Comparison of ENCODE assay signal across 11 mouse cellular contexts in genomic region chr17:37250544-37250943, GRCm38 (mm10). TPM values are rescaled to one million over a fixed set of nuclear protein-coding genes. Genes with fewer than 3 reads are reported as not detected.
DNase-seq lines count a peak whose midpoint lies in the region; ATAC-seq and TF ChIP-seq lines count a peak whose summit lies in the region.
"Had no signal": no experiment of that assay in that cellular context is flagged by ENCODE, and none has a peak within 500 bp of the region (broad histone marks: within the 10 kb centered on the region; RNA-seq: fewer than 3 reads in every experiment).

No protein-coding gene starts in this region.

- DNase-seq in adrenal gland, adult 2 months = peak; percentile 10
- no peak for DNase-seq in adrenal gland, adult 8-10 months
- DNase-seq in liver, adult 2 months (ENCODE audit: extremely low read depth, low read depth, low spot score) = peak; percentile 27
- no peak for DNase-seq in brain, embryonic 14.5 days (ENCODE audit: low read depth)
- DNase-seq in midbrain, embryonic 14.5 days = no peak

- peak; percentile 66 for TF ChIP-seq CTCF in liver, adult 2 months (IDR thresholded peaks at IDR 0.05; ENCODE audit: low read depth, low read length)
- peak; percentile 40; the same call in 1 of the 2 replicates for TF ChIP-seq CTCF in brain, embryonic 14.5 days (IDR thresholded peaks at IDR 0.05; ENCODE audit: borderline replicate concordance, extremely low read depth, insufficient read depth, insufficient read length)

- H3K9ac ChIP-seq in liver, adult 2 months (ENCODE audit: low read depth, low read length) = no peak overlapping the region
- H3K9ac ChIP-seq in liver, embryonic 12.5 days = no peak overlapping the region
- H3K9ac ChIP-seq in neural tube, embryonic 15.5 days (replicated peaks) = no peak overlapping the region
- no peak overlapping the region for H3K9ac ChIP-seq in midbrain, embryonic 14.5 days (replicated peaks; ENCODE audit: low read length)

- no peaks in the 10 kb centered on the region for H3K9me3 ChIP-seq in liver, embryonic 12.5 days (replicated peaks)
- no peaks in the 10 kb centered on the region for H3K9me3 ChIP-seq in neural tube, embryonic 15.5 days (replicated peaks)
- no peaks in the 10 kb centered on the region for H3K9me3 ChIP-seq in midbrain, embryonic 14.5 days (ENCODE audit: control insufficient read depth, low read length)

- H3K4me1 ChIP-seq in liver, adult 2 months (ENCODE audit: control insufficient read depth, insufficient read depth, low read length) = no peaks in the 10 kb centered on the region
- H3K4me1 ChIP-seq in liver, embryonic 12.5 days = no peaks in the 10 kb centered on the region
- H3K4me1 ChIP-seq in neural tube, embryonic 15.5 days = no peaks in the 10 kb centered on the region
- no peaks in the 10 kb centered on the region for H3K4me1 ChIP-seq in midbrain, embryonic 14.5 days (ENCODE audit: control insufficient read depth, insufficient read depth, low read length)

- TF ChIP-seq POLR2A in liver, adult 2 months (IDR thresholded peaks at IDR 0.05; ENCODE audit: extremely low read depth, insufficient read depth, low read length) = no peak
- TF ChIP-seq POLR2A in brain, embryonic 14.5 days (IDR thresholded peaks at IDR 0.05; ENCODE audit: borderline replicate concordance, extremely low read depth, insufficient read depth, insufficient read length, poor library complexity, severe bottlenecking) = no peak

- no peak overlapping the region for H3K4me3 ChIP-seq in liver, adult 2 months (ENCODE audit: insufficient read depth, low read depth, low read length)
- H3K4me3 ChIP-seq in liver, embryonic 12.5 days = no peak overlapping the region
- no peak overlapping the region for H3K4me3 ChIP-seq in neural tube, embryonic 15.5 days (replicated peaks)
- no peak overlapping the region for H3K4me3 ChIP-seq in midbrain, embryonic 14.5 days (replicated peaks; ENCODE audit: low read depth, low read length)
- H3K4me3 ChIP-seq: erythroblast, embryonic 14.5 days had no signal

- no peaks in the 10 kb centered on the region for H3K79me2 ChIP-seq in liver, adult 2 months (ENCODE audit: control insufficient read depth, insufficient read depth, low read length)

- ATAC-seq in liver, embryonic 12.5 days = no peak
- ATAC-seq in megakaryocyte progenitor cell, adult 5-6 weeks (replicated peaks; ENCODE audit: poor library complexity) = peak; percentile 89
- ATAC-seq in neural tube, embryonic 15.5 days (ENCODE audit: low FRiP score) = no peak
- no peak for ATAC-seq in midbrain, embryonic 14.5 days (ENCODE audit: low FRiP score, low TSS enrichment)

- H3K27ac ChIP-seq in liver, adult 2 months (replicated peaks; ENCODE audit: insufficient read depth, low read depth, low read length) = no peak overlapping the region
- H3K27ac ChIP-seq in liver, embryonic 12.5 days = no peak overlapping the region
- H3K27ac ChIP-seq in neural tube, embryonic 15.5 days (replicated peaks) = no peak overlapping the region
- H3K27ac ChIP-seq in midbrain, embryonic 14.5 days (replicated peaks; ENCODE audit: low read depth, low read length) = no peak overlapping the region

- H3K27me3 ChIP-seq in liver, adult 2 months (ENCODE audit: control insufficient read depth, insufficient read depth, low read length) = no peaks in the 10 kb centered on the region
- H3K27me3 ChIP-seq in liver, embryonic 12.5 days (replicated peaks) = no peaks in the 10 kb centered on the region
- H3K27me3 ChIP-seq in neural tube, embryonic 15.5 days (replicated peaks) = no peaks in the 10 kb centered on the region
- no peaks in the 10 kb centered on the region for H3K27me3 ChIP-seq in midbrain, embryonic 14.5 days (ENCODE audit: control insufficient read depth, insufficient read depth, low read length)

- H3K36me3 ChIP-seq in liver, adult 2 months (ENCODE audit: control insufficient read depth, insufficient read depth, low read length) = no peaks in the 10 kb centered on the region
- no peaks in the 10 kb centered on the region for H3K36me3 ChIP-seq in liver, embryonic 12.5 days
- H3K36me3 ChIP-seq in neural tube, embryonic 15.5 days = no peaks in the 10 kb centered on the region
- H3K36me3 ChIP-seq in midbrain, embryonic 14.5 days (ENCODE audit: control insufficient read depth, insufficient read depth, low read length) = no peaks in the 10 kb centered on the region

- WGBS in liver, adult 2 months = 14% methylated on average over 1 of the region's 1 CpGs
- 11% methylated on average over 1 of the region's 1 CpGs for WGBS in liver, embryonic 12.5 days (ENCODE audit: insufficient replicate concordance)
- WGBS in neural tube, embryonic 15.5 days = 12% methylated on average over 1 of the region's 1 CpGs
- 16% methylated on average over 1 of the region's 1 CpGs for WGBS in midbrain, embryonic 14.5 days

- no peak overlapping the region for H3K4me2 ChIP-seq in liver, embryonic 12.5 days
- no peak overlapping the region for H3K4me2 ChIP-seq in neural tube, embryonic 15.5 days
- H3K4me2 ChIP-seq in midbrain, embryonic 14.5 days (ENCODE audit: low read length) = no peak overlapping the region

RNA-seq across cellular contexts. Expression of gene Olfr98, which starts 13.0 kb away (rescaled TPM):
- total RNA-seq in adrenal gland, adult 2 months (2021) = not detected
- not detected in 2 replicates for polyA plus RNA-seq in adrenal gland, adult 2 months (2012; rRNA removed)
- not detected for total RNA-seq in adrenal gland, adult 8-10 months (2022)
- total RNA-seq in liver, adult 2 months (2014; rRNA removed) = not detected in 2 replicates
- not detected in 2 replicates for polyA plus RNA-seq in liver, adult 2 months (2012; rRNA removed)
- not detected in 2 replicates for polyA plus RNA-seq in liver, embryonic 12.5 days (2016; fragmentation: Nextera tagmentation; extraction: Ambion mirVana)
- not detected in 2 replicates for polyA plus RNA-seq in brain, embryonic 14.5 days (2012; rRNA removed)
- not detected in 2 replicates for total RNA-seq in megakaryocyte progenitor cell, adult 5-6 weeks (2015)
- total RNA-seq in megakaryocyte progenitor cell, adult 5-6 weeks (2017) = not detected in 2 replicates
- polyA plus RNA-seq in neural tube, embryonic 15.5 days (2015; fragmentation: Nextera tagmentation; extraction: Ambion mirVana) = not detected in 2 replicates
- not detected in 2 replicates for polyA plus RNA-seq in midbrain, embryonic 14.5 days (2014; fragmentation: Nextera tagmentation; extraction: Ambion mirVana)
- polyA plus RNA-seq: C2C12; erythroblast, embryonic 14.5 days; limb, embryonic 11.5 days had no signal

RNA-seq across cellular contexts. Expression of gene Olfr97, which starts 13.4 kb away (rescaled TPM):
- total RNA-seq in adrenal gland, adult 2 months (2021) = not detected
- polyA plus RNA-seq in adrenal gland, adult 2 months (2012; rRNA removed) = not detected in 2 replicates
- total RNA-seq in adrenal gland, adult 8-10 months (2022) = not detected
- not detected in 2 replicates for total RNA-seq in liver, adult 2 months (2014; rRNA removed)
- not detected in 2 replicates for polyA plus RNA-seq in liver, adult 2 months (2012; rRNA removed)
- polyA plus RNA-seq in liver, embryonic 12.5 days (2016; fragmentation: Nextera tagmentation; extraction: Ambion mirVana) = not detected in 2 replicates
- not detected in 2 replicates for polyA plus RNA-seq in brain, embryonic 14.5 days (2012; rRNA removed)
- total RNA-seq in megakaryocyte progenitor cell, adult 5-6 weeks (2015) = not detected in 2 replicates
- not detected in 2 replicates for total RNA-seq in megakaryocyte progenitor cell, adult 5-6 weeks (2017)
- polyA plus RNA-seq in neural tube, embryonic 15.5 days (2015; fragmentation: Nextera tagmentation; extraction: Ambion mirVana) = not detected in 2 replicates
- polyA plus RNA-seq in midbrain, embryonic 14.5 days (2014; fragmentation: Nextera tagmentation; extraction: Ambion mirVana) = not detected in 2 replicates
- polyA plus RNA-seq: C2C12; erythroblast, embryonic 14.5 days; limb, embryonic 11.5 days had no signal

RNA-seq across cellular contexts. Expression of gene H2-M3, which starts 19.5 kb away (rescaled TPM):
- 1 to 10 TPM; 3.3 to 6.6 TPM for total RNA-seq in adrenal gland, adult 2 months (2021)
- 3.5 and 4.3 TPM in 2 replicates for polyA plus RNA-seq in adrenal gland, adult 2 months (2012; rRNA removed)
- 1 to 10 TPM; 5.5 to 8.0 (median 6.8) TPM for total RNA-seq in adrenal gland, adult 8-10 months (2022)
- 4.4 and 4.5 TPM in 2 replicates for total RNA-seq in liver, adult 2 months (2014; rRNA removed)
- polyA plus RNA-seq in liver, adult 2 months (2012; rRNA removed) = 1.7 and 3.3 TPM in 2 replicates
- 1.1 and 1.5 TPM in 2 replicates for polyA plus RNA-seq in liver, embryonic 12.5 days (2016; fragmentation: Nextera tagmentation; extraction: Ambion mirVana)
- 0.42 and 0.68 TPM in 2 replicates for polyA plus RNA-seq in brain, embryonic 14.5 days (2012; rRNA removed)
- 11.0 and 11.6 TPM in 2 replicates for total RNA-seq in megakaryocyte progenitor cell, adult 5-6 weeks (2015)
- 23.5 and 27.3 TPM in 2 replicates for total RNA-seq in megakaryocyte progenitor cell, adult 5-6 weeks (2017)
- polyA plus RNA-seq in neural tube, embryonic 15.5 days (2015; fragmentation: Nextera tagmentation; extraction: Ambion mirVana) = 1.7 and 3.2 TPM in 2 replicates
- polyA plus RNA-seq in midbrain, embryonic 14.5 days (2014; fragmentation: Nextera tagmentation; extraction: Ambion mirVana) = 0.80 and 1.1 TPM in 2 replicates
- polyA plus RNA-seq: erythroblast, embryonic 14.5 days had no signal

RNA-seq across cellular contexts. Expression of gene Olfr96, which starts 30.6 kb away (rescaled TPM):
- not detected for total RNA-seq in adrenal gland, adult 2 months (2021)
- polyA plus RNA-seq in adrenal gland, adult 2 months (2012; rRNA removed) = not detected in 2 replicates
- total RNA-seq in adrenal gland, adult 8-10 months (2022) = not detected
- not detected in 2 replicates for total RNA-seq in liver, adult 2 months (2014; rRNA removed)
- polyA plus RNA-seq in liver, adult 2 months (2012; rRNA removed) = not detected in 2 replicates
- polyA plus RNA-seq in liver, embryonic 12.5 days (2016; fragmentation: Nextera tagmentation; extraction: Ambion mirVana) = not detected in 2 replicates
- polyA plus RNA-seq in brain, embryonic 14.5 days (2012; rRNA removed) = not detected in 2 replicates
- total RNA-seq in megakaryocyte progenitor cell, adult 5-6 weeks (2015) = not detected in 2 replicates
- total RNA-seq in megakaryocyte progenitor cell, adult 5-6 weeks (2017) = not detected in 2 replicates
- polyA plus RNA-seq in neural tube, embryonic 15.5 days (2015; fragmentation: Nextera tagmentation; extraction: Ambion mirVana) = not detected in 2 replicates
- not detected in 2 replicates for polyA plus RNA-seq in midbrain, embryonic 14.5 days (2014; fragmentation: Nextera tagmentation; extraction: Ambion mirVana)
- polyA plus RNA-seq: C2C12; erythroblast, embryonic 14.5 days; limb, embryonic 11.5 days had no signal

RNA-seq across cellular contexts. Expression of gene Olfr99, which starts 32.7 kb away (rescaled TPM):
- not detected for total RNA-seq in adrenal gland, adult 2 months (2021)
- not detected in 2 replicates for polyA plus RNA-seq in adrenal gland, adult 2 months (2012; rRNA removed)
- total RNA-seq in adrenal gland, adult 8-10 months (2022) = not detected
- total RNA-seq in liver, adult 2 months (2014; rRNA removed) = not detected in 2 replicates
- not detected in 2 replicates for polyA plus RNA-seq in liver, adult 2 months (2012; rRNA removed)
- not detected in 2 replicates for polyA plus RNA-seq in liver, embryonic 12.5 days (2016; fragmentation: Nextera tagmentation; extraction: Ambion mirVana)
- polyA plus RNA-seq in brain, embryonic 14.5 days (2012; rRNA removed) = not detected in 2 replicates
- total RNA-seq in megakaryocyte progenitor cell, adult 5-6 weeks (2015) = not detected in 2 replicates
- not detected in 2 replicates for total RNA-seq in megakaryocyte progenitor cell, adult 5-6 weeks (2017)
- polyA plus RNA-seq in neural tube, embryonic 15.5 days (2015; fragmentation: Nextera tagmentation; extraction: Ambion mirVana) = not detected in 2 replicates
- polyA plus RNA-seq in midbrain, embryonic 14.5 days (2014; fragmentation: Nextera tagmentation; extraction: Ambion mirVana) = not detected in 2 replicates
- polyA plus RNA-seq: C2C12; erythroblast, embryonic 14.5 days; limb, embryonic 11.5 days had no signal

Comparison
In these comparisons a context has a peak if more than half of its experiments do, and no peak if none do; other contexts are left out.
1. DNase-seq: peak in adrenal gland, adult 2 months (single experiment) and liver, adult 2 months (single experiment); none in adrenal gland, adult 8-10 months (single experiment), brain, embryonic 14.5 days (single experiment) and midbrain, embryonic 14.5 days (single experiment).